In genomic region chr5:34370022-34370823, GRCm38 (mm10) we compare ENCODE assay signal across 8 mouse cellular contexts. TPM values are rescaled to one million over a fixed set of nuclear protein-coding genes. Genes with fewer than 3 reads are reported as not detected.
A peak's percentile ranks its signal among the peaks of the same experiment; 100 is the strongest.
DNase-seq lines count a peak whose midpoint lies in the region; ATAC-seq and TF ChIP-seq lines count a peak whose summit lies in the region.

No protein-coding gene starts in this region.

- H3K27me3 ChIP-seq in hindbrain, embryonic 11.5 days (ENCODE audit: control insufficient read depth, insufficient read depth, low read length) = no peaks in the 10 kb centered on the region

- H3K9me3 ChIP-seq in hindbrain, embryonic 11.5 days (ENCODE audit: control insufficient read depth, low read length) = no peaks in the 10 kb centered on the region

- intact Hi-C loops in left cerebral cortex, adult 2 months (cut with DNase I) = loop anchor here (5.0 kb wide), 1 partner anchor 267 kb away; the partner anchor contains the start of gene Mfsd10

- peak overlapping the region; percentile 92 for H3K9ac ChIP-seq in hindbrain, embryonic 11.5 days (ENCODE audit: low read depth, low read length)

- no peak for TF ChIP-seq CTCF in left cerebral cortex, adult 2 months (IDR thresholded peaks at IDR 0.05)

- no peaks in the 10 kb centered on the region for H3K36me3 ChIP-seq in hindbrain, embryonic 11.5 days (ENCODE audit: control insufficient read depth, insufficient read depth, low read length)

- under 1% methylated on average over 42 of the region's 114 CpGs for WGBS in hindbrain, embryonic 11.5 days

- peak; percentile 44 for DNase-seq in NIH3T3 (ENCODE audit: low read depth)
- peak; percentile 71 for DNase-seq in cerebellum, adult 11-12 months
- DNase-seq in forelimb bud, embryonic 11.5 days (ENCODE audit: low read depth, low spot score) = peak; percentile 12
- DNase-seq in hindbrain, embryonic 11.5 days (ENCODE audit: low spot score) = peak; percentile 57
- DNase-seq in left cerebral cortex, adult 2 months (ENCODE audit: extremely low spot score in 1 of 2, low spot score in 2 of 2) = peak; percentile 26 to 34
- DNase-seq in lung, postnatal 36 days = peak; percentile 14
- DNase-seq in skeletal muscle tissue, adult 2 months (ENCODE audit: low read depth, low spot score) = peak; percentile 7

- peak overlapping the region; percentile 78 for H3K27ac ChIP-seq in hindbrain, embryonic 11.5 days (ENCODE audit: low read depth, low read length)
- H3K27ac ChIP-seq in left cerebral cortex, adult 2 months = peak overlapping the region; percentile 80

- ATAC-seq in hindbrain, embryonic 11.5 days (ENCODE audit: low FRiP score) = no peak
- ATAC-seq in megakaryocyte progenitor cell, adult 5-6 weeks (replicated peaks; ENCODE audit: poor library complexity) = no peak

- H3K4me2 ChIP-seq in hindbrain, embryonic 11.5 days (replicated peaks; ENCODE audit: low read depth, low read length) = peak overlapping the region; percentile 72

- no peaks in the 10 kb centered on the region for H3K4me1 ChIP-seq in hindbrain, embryonic 11.5 days (replicated peaks; ENCODE audit: control insufficient read depth, insufficient read depth, low read length)

- H3K4me3 ChIP-seq in hindbrain, embryonic 11.5 days (ENCODE audit: low read depth, low read length) = peak overlapping the region; percentile 93
- peak overlapping the region; percentile 86 for H3K4me3 ChIP-seq in left cerebral cortex, adult 2 months

RNA-seq across cellular contexts. Expression of gene Fam193a, which starts 0.5 kb away (rescaled TPM):
- polyA plus RNA-seq in hindbrain, embryonic 11.5 days (2014; fragmentation: Nextera tagmentation; extraction: Ambion mirVana) = 15.4 and 21.5 TPM in 2 replicates
- 10 to 100 TPM; 39.0 to 43.3 TPM for total RNA-seq in left cerebral cortex, adult 2 months (2021)
- 27.1 and 38.6 TPM in 2 replicates for total RNA-seq in megakaryocyte progenitor cell, adult 5-6 weeks (2015)
- total RNA-seq in megakaryocyte progenitor cell, adult 5-6 weeks (2017) = 30.8 and 48.2 TPM in 2 replicates

RNA-seq across cellular contexts. Expression of gene Rnf4, which starts 34.1 kb away (rescaled TPM):
- polyA plus RNA-seq in hindbrain, embryonic 11.5 days (2014; fragmentation: Nextera tagmentation; extraction: Ambion mirVana) = 188 and 195 TPM in 2 replicates
- 10 to 100 TPM; 87.0 to 90.7 TPM for total RNA-seq in left cerebral cortex, adult 2 months (2021)
- 143 and 145 TPM in 2 replicates for total RNA-seq in megakaryocyte progenitor cell, adult 5-6 weeks (2015)
- total RNA-seq in megakaryocyte progenitor cell, adult 5-6 weeks (2017) = 107 and 120 TPM in 2 replicates

Comparison
In these comparisons a context has a peak if more than half of its experiments do, and no peak if none do; other contexts are left out.
1. DNase-seq: peak in every context shown above with its lines; median percentile 71 in cerebellum, adult 11-12 months; 57 in hindbrain, embryonic 11.5 days; 44 in NIH3T3; 30 in left cerebral cortex, adult 2 months; 14 in lung, postnatal 36 days; 12 in forelimb bud, embryonic 11.5 days; 7 in skeletal muscle tissue, adult 2 months.